Mouse (Mus musculus) embryonic facial prominence, embryonic 12.5 days (tissue): ENCODE measurements around the gene D930048N14Rik. TPM values are rescaled to one million over a fixed set of nuclear protein-coding genes. Genes with fewer than 3 reads are reported as not detected.
"Not testable (repeated sequence)": the region's sequence is repeated elsewhere in the genome, so short reads cannot be mapped to it uniquely, and the experiment has no call there.

Source experiments
- ATAC-seq: fragments of 200-750 bp; cut with Nextera tagmentation; 2 replicates; pipeline ENCODE4 v1.8.0; 2017; ENCODE audit not compliant: insufficient number of reproducible peaks, insufficient read depth, low FRiP score, low TSS enrichment
- H3K27ac ChIP-seq: fragments of 300-500 bp; sonication (generic); 2 replicates; pipeline ENCODE4 v1.5.1; 2016; ENCODE audit warnings: mild to moderate bottlenecking
- H3K27me3 ChIP-seq: fragments of 300-500 bp; sonication (generic); 2 replicates; pipeline ENCODE4 v1.6.1; 2016; ENCODE audit warnings: mild to moderate bottlenecking, moderate library complexity
- H3K36me3 ChIP-seq: fragments of 300-500 bp; sonication (generic); 2 replicates; pipeline ENCODE4 v1.6.1; 2016; ENCODE audit warnings: mild to moderate bottlenecking
- H3K4me1 ChIP-seq: fragments of 300-500 bp; sonication (generic); 2 replicates; pipeline ENCODE4 v1.6.1; 2016
- H3K4me2 ChIP-seq: fragments of 300-500 bp; sonication (generic); replicated peaks from 2 replicates; pipeline ENCODE4 v1.6.1; 2016; ENCODE audit warnings: mild to moderate bottlenecking, moderate library complexity
- H3K4me3 ChIP-seq: fragments of 300-500 bp; sonication (generic); 2 replicates; pipeline ENCODE4 v1.5.1; 2016; ENCODE audit warnings: mild to moderate bottlenecking
- H3K9ac ChIP-seq: fragments of 300-500 bp; sonication (generic); 2 replicates; pipeline ENCODE4 v1.6.1; 2016; ENCODE audit warnings: mild to moderate bottlenecking, moderate library complexity
- H3K9me3 ChIP-seq: fragments of 300-500 bp; sonication (generic); 2 replicates; pipeline ENCODE4 v1.6.1; 2016; ENCODE audit warnings: mild to moderate bottlenecking, moderate library complexity
- WGBS: fragments of 180-500 bp; shearing (Covaris S2); methylation state at CpG from one replicate; pipeline ENCODE4 v1.1.7; 2016; 5-methylcytosine and 5-hydroxymethylcytosine counted together
- polyA plus RNA-seq: library from polyadenylated mRNA; unstranded; fragments of >200 nt; fragmentation: Nextera tagmentation; extraction: Ambion mirVana; gene quantifications from 2 replicates; pipeline ENCODE4 v1.2.1, GENCODE M21; 2016

Gene D930048N14Rik
- polyA plus RNA-seq, 1 experiment from 2014 or later = 2.3 TPM

GRCm38 (mm10) chr11:51616113-51616512 lies 34.6 kb upstream of the D930048N14Rik start:
- Histone ChIP-seq H3K4me3 (peak overlapping the region; percentile 35; the same call in 1 of the 2 replicates), H3K4me1 (peaks cover 20% of the 10 kb centered on the region), H3K9ac (peak overlapping the region; percentile 41; the same call in 1 of the 2 replicates), H3K4me2 (peak overlapping the region; percentile 62), H3K27ac (peak overlapping the region; percentile 71; the same call in 1 of the 2 replicates)
- 86% methylated on average over 7 of the region's 7 CpGs for WGBS
- not testable (repeated sequence) for H3K27me3 ChIP-seq, ATAC-seq, H3K9me3 ChIP-seq, H3K36me3 ChIP-seq

GRCm38 (mm10) chr11:51617693-51618092 lies 33.1 kb upstream of the D930048N14Rik start:
- Histone ChIP-seq H3K9ac (no peak overlapping the region), H3K27me3 (no peaks in the 10 kb centered on the region), H3K9me3 (no peaks in the 10 kb centered on the region), H3K4me3 (no peak overlapping the region), H3K4me2 (no peak overlapping the region), H3K36me3 (peaks cover 14% of the 10 kb centered on the region), H3K4me1 (peaks cover 20% of the 10 kb centered on the region), H3K27ac (no peak overlapping the region)
- WGBS = 5% methylated on average over 4 of the region's 4 CpGs
- ATAC-seq = no peak

DNA sequence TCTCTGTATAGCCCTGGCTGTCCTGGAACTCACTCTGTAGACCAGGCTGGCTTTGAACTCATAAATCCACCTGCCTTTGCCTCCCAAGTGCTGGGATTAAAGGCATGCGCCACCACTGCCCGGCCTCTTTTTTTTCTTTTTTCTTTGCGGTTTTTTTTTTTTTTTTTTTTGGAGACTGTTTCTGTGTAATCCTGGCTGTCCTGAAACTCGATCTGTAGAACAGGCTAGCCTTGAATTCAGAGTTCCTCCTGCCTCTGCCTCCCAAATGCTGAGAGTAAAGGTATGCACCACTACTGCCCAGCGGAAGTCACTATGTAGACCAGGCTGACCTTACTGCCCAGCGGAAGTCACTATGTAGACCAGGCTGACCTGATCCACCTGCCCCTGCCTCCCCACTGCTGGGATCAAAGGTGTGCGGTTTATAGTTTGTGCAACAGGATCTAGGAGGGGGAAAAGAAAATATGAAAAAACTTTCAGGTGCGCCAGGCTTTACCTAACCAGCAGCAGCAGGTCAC lies 31.8 kb upstream of the D930048N14Rik start:
- Histone ChIP-seq H3K4me1 (peaks cover 20% of the 10 kb centered on the region), H3K27ac (no peak overlapping the region), H3K4me3 (peak overlapping the region; percentile 84), H3K27me3 (no peaks in the 10 kb centered on the region), H3K9me3 (no peaks in the 10 kb centered on the region), H3K36me3 (peaks cover 27% of the 10 kb centered on the region), H3K9ac (no peak overlapping the region), H3K4me2 (peak overlapping the region; percentile 82)
- 46% methylated on average over 8 of the region's 8 CpGs for WGBS
- peak; percentile 53 for ATAC-seq

- Histone ChIP-seq H3K27ac (peak within 1 kb of the TSS; percentile 30; the same call in 1 of the 2 replicates), H3K4me1 (peaks cover 17% of the 10 kb centered on the region), H3K4me3 (peak within 1 kb of the TSS; percentile 84), H3K36me3 (peaks cover 32% of the 10 kb centered on the region), H3K9me3 (no peaks in the 10 kb centered on the region), H3K9ac (peak within 1 kb of the TSS; percentile 73), H3K4me2 (peak within 1 kb of the TSS; percentile 82), H3K27me3 (no peaks in the 10 kb centered on the region)
- ATAC-seq = peak; percentile 89
- whole genome bisulfite sequencing = under 1% methylated on average over 51 of the region's 51 CpGs
These were observed 31.2 kb upstream of the D930048N14Rik start, which contains the start of gene Nhp2 for GRCm38 (mm10) chr11:51619409-51620060. TSS of gene Nhp2 (plus strand) at chr11:51619735.

DNA sequence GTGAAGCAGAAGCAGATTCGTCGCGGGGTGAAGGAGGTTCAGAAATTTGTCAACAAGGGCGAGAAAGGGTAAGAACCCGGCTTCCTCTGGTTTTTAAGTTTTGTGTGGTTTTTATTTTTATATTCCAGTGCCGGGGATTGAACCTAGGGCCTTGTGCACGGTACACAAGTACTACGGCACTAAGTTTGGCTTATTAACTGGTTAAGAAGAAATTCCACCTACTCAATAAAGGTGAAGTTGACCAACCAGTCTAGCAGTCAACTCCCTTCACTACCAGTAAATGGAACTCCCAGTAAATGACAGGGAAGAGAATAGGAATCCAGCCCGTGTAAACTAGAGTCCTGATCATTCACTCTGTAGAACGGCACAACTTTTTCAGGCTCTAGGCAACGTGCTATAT lies 30.7 kb upstream of the D930048N14Rik start:
- 2% methylated on average over 11 of the region's 11 CpGs for WGBS
- peak overlapping the region; percentile 82 for H3K4me2 ChIP-seq
- H3K36me3 ChIP-seq = peaks cover 38% of the 10 kb centered on the region
- H3K4me3 ChIP-seq = peak overlapping the region; percentile 84
- peak overlapping the region; percentile 30; the same call in 1 of the 2 replicates for H3K27ac ChIP-seq
- no peaks in the 10 kb centered on the region for H3K27me3 ChIP-seq
- H3K9ac ChIP-seq = peak overlapping the region; percentile 73
- no peaks in the 10 kb centered on the region for H3K9me3 ChIP-seq
- H3K4me1 ChIP-seq = peaks cover 12% of the 10 kb centered on the region
- ATAC-seq = no peak

GRCm38 (mm10) chr11:51621776-51622175 lies 29.0 kb upstream of the D930048N14Rik start:
- Histone ChIP-seq H3K36me3 (peaks cover 52% of the 10 kb centered on the region), H3K4me2 (no peak overlapping the region), H3K4me1 (peaks cover 9% of the 10 kb centered on the region), H3K27me3 (no peaks in the 10 kb centered on the region), H3K27ac (no peak overlapping the region), H3K9ac (no peak overlapping the region), H3K4me3 (no peak overlapping the region), H3K9me3 (no peaks in the 10 kb centered on the region)
- ATAC-seq = no peak
- WGBS = 83% methylated on average over 2 of the region's 2 CpGs

- H3K27ac ChIP-seq = no peak overlapping the region
- H3K4me1 ChIP-seq = peaks cover 9% of the 10 kb centered on the region
- no peak overlapping the region for H3K4me2 ChIP-seq
- WGBS = 88% methylated on average over 7 of the region's 7 CpGs
- peaks cover 56% of the 10 kb centered on the region for H3K36me3 ChIP-seq
- H3K9ac ChIP-seq = no peak overlapping the region
- no peaks in the 10 kb centered on the region for H3K27me3 ChIP-seq
- ATAC-seq = no peak
- H3K9me3 ChIP-seq = no peaks in the 10 kb centered on the region
- H3K4me3 ChIP-seq = no peak overlapping the region
These were observed 27.7 kb upstream of the D930048N14Rik start for GRCm38 (mm10) chr11:51622971-51623491.

DNA sequence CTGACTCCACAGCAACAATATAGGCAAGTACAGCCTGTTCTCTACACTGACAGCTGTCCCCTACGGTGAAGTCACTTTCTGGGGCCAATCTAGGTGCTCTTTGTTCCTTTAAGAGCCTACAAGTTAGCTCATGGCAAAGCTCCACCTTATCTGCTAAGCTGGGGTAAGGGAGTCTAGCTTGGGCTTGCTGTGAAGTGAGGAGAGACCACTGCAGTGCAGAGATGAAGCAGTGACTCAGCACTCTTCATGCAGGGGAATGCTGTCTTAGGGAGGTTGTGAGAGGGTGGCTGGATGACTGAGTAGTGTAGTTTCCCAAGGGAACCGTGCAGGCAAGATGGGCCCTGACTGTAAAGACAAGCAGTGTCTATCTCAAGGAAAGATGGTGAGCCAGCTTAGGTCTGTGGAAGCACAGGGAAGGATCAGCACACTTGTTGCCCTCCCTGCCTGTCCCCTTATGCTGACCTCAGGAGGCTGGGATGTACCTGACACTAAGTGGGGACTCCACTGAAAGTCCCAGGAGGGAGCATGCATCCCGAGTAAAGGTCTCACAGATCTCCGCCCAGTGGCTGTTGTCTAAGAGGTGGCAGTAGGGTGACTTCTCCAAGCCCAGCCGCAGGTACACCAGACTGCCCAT lies 25.4 kb upstream of the D930048N14Rik start:
- H3K4me1 ChIP-seq = peaks cover 7% of the 10 kb centered on the region
- H3K4me2 ChIP-seq = no peak overlapping the region
- H3K9ac ChIP-seq = no peak overlapping the region
- H3K27me3 ChIP-seq = no peaks in the 10 kb centered on the region
- no peak for ATAC-seq
- no peak overlapping the region for H3K4me3 ChIP-seq
- WGBS = 79% methylated on average over 5 of the region's 5 CpGs
- H3K9me3 ChIP-seq = no peaks in the 10 kb centered on the region
- H3K36me3 ChIP-seq = peaks cover 63% of the 10 kb centered on the region
- H3K27ac ChIP-seq = no peak overlapping the region

GRCm38 (mm10) chr11:51627425-51627824 lies 23.3 kb upstream of the D930048N14Rik start:
- WGBS = 92% methylated on average over 9 of the region's 9 CpGs

GRCm38 (mm10) chr11:51627907-51628306 lies 22.8 kb upstream of the D930048N14Rik start:
- no peak overlapping the region for H3K27ac ChIP-seq
- peaks cover 46% of the 10 kb centered on the region for H3K36me3 ChIP-seq
- no peak overlapping the region for H3K4me3 ChIP-seq
- no peak for ATAC-seq
- no peaks in the 10 kb centered on the region for H3K9me3 ChIP-seq
- 90% methylated on average over 8 of the region's 8 CpGs for WGBS
- H3K4me1 ChIP-seq = no peaks in the 10 kb centered on the region
- no peaks in the 10 kb centered on the region for H3K27me3 ChIP-seq
- H3K9ac ChIP-seq = no peak overlapping the region
- no peak overlapping the region for H3K4me2 ChIP-seq

More at GRCm38 (mm10) chr11:51627425-51627824, 23.3 kb upstream of the D930048N14Rik start:
- Histone ChIP-seq H3K4me1 (no peaks in the 10 kb centered on the region), H3K9ac (no peak overlapping the region), H3K36me3 (peaks cover 51% of the 10 kb centered on the region), H3K4me3 (no peak overlapping the region), H3K27me3 (no peaks in the 10 kb centered on the region), H3K9me3 (no peaks in the 10 kb centered on the region), H3K4me2 (no peak overlapping the region), H3K27ac (no peak overlapping the region)
- no peak for ATAC-seq

GRCm38 (mm10) chr11:51629651-51630314 lies 21.0 kb upstream of the D930048N14Rik start:
- no peaks in the 10 kb centered on the region for H3K9me3 ChIP-seq
- ATAC-seq = no peak
- H3K27ac ChIP-seq = no peak overlapping the region
- no peaks in the 10 kb centered on the region for H3K27me3 ChIP-seq
- H3K4me3 ChIP-seq = no peak overlapping the region
- 80% methylated on average over 15 of the region's 15 CpGs for WGBS
- H3K9ac ChIP-seq = no peak overlapping the region
- peaks cover 28% of the 10 kb centered on the region for H3K36me3 ChIP-seq
- H3K4me1 ChIP-seq = peaks cover 4% of the 10 kb centered on the region; the same call in 1 of the 2 replicates
- no peak overlapping the region for H3K4me2 ChIP-seq
